Mouse (Mus musculus): Measurements from ENCODE around the gene 0610009B22Rik. TPM values are rescaled to one million over a fixed set of nuclear protein-coding genes. Genes with fewer than 3 reads are reported as not detected.

The 0610009B22Rik gene
- total RNA-seq, 2 experiments from 2014 or later = 27.5 to 30.1 TPM

DNA sequence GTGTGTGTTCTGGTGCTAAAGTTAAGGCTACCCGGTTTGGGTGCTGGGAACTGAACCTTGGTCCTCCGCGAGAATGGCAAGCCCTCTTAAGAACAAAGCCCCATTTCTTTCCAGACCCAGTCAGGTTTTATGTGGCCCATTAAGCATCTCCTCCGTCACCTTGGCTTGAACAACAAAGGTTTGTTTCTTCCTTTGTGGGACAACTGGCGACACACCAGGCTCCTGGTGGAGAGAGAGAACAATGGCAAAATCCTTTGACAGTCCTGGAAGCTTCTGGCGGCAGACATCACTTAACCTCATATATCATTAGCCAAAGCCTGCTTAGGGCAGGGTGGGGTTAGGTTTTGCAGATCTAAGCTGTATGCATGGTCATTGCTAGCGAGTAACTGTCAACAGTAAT is 26.0 kb downstream of the 0610009B22Rik start:
- intact Hi-C loops (cut with DNase I) = no loop called here
- DNase-seq = no peak

DNA sequence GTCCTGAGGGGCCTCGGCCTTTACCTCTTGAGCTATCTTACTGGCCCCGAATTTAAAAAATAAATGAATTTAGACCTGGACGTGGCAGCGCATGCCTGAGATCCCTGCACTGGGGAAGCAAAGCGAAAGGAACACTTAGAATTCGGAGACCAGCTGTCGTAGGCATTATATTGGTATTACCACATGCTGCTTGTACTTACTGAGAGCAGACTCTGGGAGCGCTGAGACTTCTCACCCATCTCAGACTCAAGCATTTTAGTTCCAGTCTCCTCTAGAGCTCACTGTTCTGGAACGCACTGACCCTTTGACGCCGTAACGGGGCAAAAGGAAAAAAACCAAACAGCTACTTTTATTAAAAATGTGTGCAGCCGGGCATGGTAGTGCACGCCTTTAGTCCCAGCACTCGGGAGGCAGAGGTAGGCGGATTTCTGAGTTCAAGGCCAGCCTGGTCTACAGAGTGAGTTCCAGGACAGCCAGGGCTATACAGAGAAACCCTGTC is 26.8 kb downstream of the 0610009B22Rik start:
- intact Hi-C loops (cut with DNase I) = no loop called here
- no peak for DNase-seq

DNA sequence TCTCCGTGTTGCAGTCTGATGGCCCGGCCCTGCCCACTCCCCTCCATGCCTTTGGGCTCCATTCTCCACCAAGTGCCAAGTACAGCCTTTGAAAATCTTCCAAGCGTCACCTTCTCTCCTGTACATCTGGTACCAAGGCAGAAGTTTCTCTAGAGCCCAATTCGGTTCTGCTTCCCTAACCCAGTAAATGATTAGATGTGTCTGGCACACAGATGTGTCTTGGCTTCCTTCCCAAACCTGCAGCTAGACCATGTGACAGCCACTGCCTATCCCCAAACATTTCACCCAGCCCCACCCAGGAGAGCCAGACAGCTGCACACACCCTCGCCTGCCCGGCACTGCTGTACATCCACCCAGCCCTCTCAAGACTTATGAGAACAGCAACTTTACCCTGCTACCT is 30.0 kb downstream of the 0610009B22Rik start:
- DNase-seq = peak in 1 of 2 experiments; percentile 37

DNA sequence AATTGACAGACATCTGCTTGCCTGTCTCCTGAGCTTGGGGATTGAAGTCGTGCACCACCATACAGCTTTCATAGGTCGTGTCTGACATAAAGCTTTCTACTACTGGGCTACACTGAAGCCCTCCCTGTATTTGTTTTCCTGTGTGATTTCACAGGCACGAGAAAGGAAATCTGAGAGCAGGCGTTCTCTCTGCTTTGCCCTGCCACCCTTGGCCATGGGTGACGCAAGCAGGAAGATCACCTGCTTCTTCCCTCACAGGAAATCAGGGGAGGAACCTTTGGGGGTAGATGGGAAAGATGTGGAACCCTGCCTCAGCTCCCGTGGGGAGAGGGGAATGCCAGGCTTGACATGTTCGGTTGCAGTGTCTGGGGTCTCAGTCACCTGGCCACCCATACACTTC is 30.4 kb downstream of the 0610009B22Rik start:
- intact Hi-C loops (cut with DNase I) = no loop called here
- DNase-seq = no peak

More for the DNA sequence above, 30.0 kb downstream of the 0610009B22Rik start:
- intact Hi-C loops (cut with DNase I) = no loop called here

DNA sequence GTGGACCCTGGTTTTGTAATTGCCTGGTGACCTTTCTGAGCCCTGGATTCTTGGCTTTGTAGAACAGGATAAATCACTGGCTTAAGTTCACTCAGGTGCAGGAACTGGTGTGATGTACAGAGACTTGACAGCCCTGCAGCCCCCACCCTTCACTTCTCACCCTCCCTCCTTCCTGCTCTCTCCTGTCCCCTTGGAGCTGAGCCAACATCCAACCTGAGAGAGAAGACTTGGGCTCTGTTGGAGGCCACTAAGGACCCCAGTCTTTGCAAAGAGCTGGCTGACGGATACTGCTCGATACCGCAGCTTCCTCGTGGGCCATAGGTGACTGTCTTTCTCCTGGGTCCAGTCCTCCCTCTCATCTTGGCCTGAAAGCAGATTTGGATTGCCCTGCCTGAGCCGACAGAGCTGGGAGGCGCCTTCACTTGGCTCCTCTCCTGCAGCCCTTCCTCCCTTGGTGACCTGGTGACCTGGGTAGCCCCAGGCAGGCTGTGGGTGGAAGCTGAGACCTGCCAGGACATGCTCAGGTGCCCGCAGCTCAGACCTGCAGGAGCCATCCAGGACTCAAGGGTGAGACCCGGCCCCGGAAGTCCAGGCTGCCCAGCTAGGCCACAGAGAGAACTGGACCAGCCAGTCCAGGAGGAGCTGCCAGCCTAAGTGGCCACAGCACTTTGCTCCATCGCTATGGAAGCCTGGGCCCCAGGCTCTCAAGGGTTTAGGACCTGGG is 31.7 kb downstream of the 0610009B22Rik start:
- intact Hi-C loops (cut with DNase I) = no loop called here
- no peak for DNase-seq

DNA sequence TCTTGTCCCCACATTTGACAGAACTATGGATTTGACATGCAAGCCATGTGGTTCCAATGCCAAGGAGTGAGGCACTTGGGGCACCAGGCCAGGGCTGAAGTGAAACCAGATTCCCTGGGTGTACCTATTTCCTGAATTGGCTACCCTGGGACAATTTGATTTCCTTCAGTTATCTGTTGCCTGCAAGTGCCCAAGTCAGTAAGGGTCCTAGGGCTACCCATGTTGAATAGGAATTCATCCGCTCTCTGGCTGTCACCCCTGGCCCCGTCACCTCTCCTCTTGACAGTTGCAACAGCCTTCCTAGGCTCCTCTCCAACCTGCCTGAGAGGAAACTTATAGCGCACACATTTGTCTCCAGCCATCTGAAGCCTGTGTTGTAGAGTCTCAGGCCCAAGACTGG is 33.8 kb downstream of the 0610009B22Rik start:
- intact Hi-C loops (cut with DNase I) = no loop called here
- DNase-seq = no peak

DNA sequence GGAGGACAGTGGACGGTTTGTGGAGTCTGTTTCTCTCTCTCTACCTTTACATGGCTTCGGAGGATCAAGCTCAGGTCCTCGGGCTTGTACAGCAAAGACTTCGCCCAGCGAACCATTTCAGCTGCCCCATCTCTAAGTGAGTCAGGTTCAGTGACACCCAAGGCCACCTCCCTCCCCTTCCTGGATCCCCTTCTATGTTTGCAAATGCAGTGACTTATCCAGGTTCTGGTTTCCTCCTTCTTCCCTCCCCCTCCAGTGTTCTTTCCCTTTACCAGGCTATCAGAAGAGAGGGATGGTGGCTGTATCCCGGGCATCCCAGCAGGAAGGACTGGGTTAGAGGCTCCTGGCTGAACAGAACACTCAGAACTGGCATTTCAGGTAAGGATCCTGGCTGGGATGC is 34.9 kb downstream of the 0610009B22Rik start:
- intact Hi-C loops (cut with DNase I) = no loop called here
- no peak for DNase-seq

DNA sequence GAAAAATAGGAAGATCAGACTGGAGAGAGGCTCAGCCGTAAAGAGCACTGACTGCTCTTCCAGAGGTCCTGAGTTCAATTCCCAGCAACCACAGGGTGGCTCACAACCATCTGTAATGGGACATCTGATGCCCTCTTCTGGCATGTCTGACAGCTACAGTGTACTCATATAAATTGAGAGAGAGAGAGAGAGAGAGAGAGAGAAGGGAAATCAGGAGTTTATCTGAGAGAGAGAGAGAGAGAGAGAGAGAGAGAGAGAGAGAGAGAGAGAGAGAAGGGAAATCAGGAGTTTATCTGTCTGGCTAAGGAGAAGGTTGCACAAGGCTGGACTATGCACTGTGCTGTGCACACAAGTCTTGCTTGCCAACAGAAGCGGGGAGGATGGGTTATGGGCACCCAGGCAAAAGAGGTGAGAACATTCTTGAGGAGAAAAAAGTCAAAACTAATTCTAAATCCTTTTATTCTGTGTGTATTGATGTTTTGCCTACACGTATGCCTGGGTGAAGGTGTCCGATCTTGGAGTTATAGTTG is 35.7 kb downstream of the 0610009B22Rik start:
- intact Hi-C loops (cut with DNase I) = no loop called here
- no peak for DNase-seq

DNA sequence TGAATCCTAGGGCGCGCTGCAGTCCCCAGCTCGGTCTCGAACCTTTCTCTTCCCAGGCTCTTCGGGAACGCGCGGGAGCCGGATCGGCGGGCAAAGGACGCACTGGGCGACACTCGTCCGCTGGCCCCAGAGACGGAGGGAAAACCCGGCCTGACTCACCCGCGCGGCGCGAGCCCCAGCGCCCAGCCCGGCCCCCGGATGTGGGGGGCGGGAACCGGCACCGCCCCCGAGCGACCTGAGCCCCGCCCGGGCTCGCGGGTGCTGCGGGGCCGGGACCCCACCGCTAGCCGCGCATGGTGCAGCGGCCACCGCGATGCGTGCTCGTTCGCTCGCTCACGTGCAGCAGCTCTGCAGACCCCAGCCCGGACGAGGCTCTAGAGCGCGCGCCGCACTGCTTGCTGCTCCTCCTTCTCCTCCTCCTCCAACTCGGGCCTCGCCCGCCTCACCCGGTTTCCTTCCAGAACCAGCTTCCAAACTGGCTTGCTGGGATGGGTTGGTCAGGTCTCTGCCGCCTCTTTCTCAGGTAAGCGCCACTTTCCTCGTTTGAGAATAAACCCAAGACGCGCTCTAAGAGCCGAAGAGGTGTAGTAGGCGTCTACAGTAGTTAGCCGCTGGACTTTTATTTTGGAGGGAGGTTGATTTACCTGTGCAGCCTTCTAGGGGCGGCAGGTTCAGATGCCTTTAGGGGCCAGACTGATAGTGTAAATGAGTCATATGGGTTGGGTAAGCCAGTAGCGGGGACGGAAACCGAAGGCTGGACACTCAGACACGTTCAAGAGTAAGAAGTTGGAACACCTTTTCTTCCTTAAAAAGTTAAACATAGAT is 37.8 kb downstream of the 0610009B22Rik start, which contains the start of the genes N4bp3 and D930048N14Rik:
Gene N4bp3 (minus strand): TSS at position 152 of the 825 bp plus-strand sequence.
Gene D930048N14Rik (plus strand): TSS at position 264 of the 825 bp plus-strand sequence.
- intact Hi-C loops (cut with DNase I) = loop anchor here (2.0 kb wide), 1 partner anchor 32 kb away; the partner anchor contains the start of gene Nhp2
- DNase-seq = peak; percentile 82

DNA sequence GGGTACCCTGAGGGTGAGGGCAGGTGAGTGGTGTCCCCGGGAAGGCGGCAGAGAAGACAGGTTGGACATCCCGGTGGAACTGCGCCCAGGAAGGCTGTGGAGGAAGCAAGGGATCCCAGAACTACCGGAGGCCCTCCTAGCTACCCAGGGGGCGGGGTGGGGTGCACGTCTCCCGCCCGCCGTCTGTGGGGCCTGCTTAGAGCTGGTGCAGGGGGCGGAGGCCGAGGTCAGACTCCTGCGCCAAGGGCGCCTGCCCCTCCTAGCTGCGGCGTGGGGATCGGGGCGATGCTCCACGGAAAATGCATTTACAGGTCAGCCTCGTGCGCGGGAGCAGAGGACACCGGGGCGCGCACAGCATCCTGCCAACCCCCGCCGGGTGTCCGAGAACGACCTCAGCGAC is 38.4 kb downstream of the 0610009B22Rik start:
- intact Hi-C loops (cut with DNase I) = loop anchor here (2.0 kb wide), 1 partner anchor 31 kb away; the partner anchor contains the start of gene Nhp2
- DNase-seq = no peak

DNA sequence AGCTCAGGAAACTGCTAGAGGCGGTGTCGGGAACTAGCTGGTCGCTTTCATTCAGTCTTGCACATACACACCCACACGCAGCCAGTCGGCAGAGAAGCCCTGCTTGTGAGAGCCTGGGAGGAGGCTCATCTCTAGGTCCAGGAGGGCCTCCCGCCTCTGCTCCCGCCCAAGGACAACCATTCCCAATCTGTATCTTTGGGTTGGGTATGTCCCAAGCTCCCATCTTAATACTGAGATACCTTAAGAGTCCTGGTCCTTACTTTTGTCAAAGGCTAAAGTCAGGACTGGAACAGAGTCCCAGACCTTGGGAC is 38.8 kb downstream of the 0610009B22Rik start:
- intact Hi-C loops (cut with DNase I) = loop anchor here (2.0 kb wide), 1 partner anchor 31 kb away; the partner anchor contains the start of gene Nhp2
- DNase-seq = no peak

DNA sequence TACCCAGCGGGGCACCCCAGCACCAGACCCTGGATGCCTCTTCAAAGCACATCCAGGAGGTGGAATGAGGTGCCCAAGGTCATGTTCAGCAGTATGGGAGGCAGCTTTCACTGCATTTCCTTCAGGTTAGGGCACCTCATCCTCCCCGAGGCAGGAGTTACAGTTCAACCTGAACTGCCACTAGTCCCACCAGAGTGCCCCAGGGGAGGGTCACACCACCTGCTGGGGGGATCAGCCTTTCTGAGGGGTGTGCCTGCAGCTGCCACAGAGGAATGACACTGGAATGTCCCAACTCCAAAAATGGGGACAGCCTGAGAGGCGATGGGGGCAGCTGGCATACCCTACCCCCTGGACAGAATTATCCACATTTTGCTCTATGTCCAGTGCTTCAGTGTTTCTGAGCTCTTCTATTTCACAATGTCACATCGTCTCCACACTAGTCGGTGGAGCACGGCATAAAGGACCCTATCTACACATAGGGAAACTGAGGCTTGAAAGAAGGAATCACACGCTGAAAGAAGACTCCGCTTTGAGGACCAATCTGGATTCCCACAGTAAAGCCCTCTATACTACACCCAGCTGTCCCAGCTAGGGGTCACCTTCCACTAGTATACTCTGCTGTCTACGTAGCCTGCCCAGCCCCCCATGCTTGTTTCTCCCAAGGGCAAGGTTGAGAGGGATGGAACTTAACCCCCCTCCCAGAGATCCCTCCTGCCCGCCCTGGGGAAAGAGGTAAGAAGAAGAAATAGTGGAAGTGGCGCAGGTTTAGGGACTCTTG is 39.4 kb downstream of the 0610009B22Rik start:
- intact Hi-C loops (cut with DNase I) = no loop called here
- no peak for DNase-seq

DNA sequence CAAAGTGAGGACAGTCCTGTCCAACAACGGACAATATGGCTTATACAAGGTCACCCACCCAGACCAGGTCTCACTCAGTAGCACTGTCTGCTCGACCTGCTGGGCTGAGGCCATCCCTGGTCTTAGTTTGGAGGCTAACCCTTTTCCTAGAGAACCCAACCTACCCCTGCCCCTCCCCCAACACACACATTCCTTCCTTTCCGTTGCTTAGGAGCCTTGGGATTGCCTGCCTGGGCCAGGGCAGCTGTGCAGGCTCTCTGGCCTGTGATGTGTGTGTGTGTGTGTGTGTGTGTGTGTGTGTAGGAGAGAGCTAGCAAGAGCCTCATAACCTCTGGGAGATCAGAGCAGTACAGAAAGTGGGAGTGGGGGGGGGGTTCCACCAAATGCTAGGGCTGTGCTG is 40.1 kb downstream of the 0610009B22Rik start:
- intact Hi-C loops (cut with DNase I) = no loop called here
- DNase-seq = peak in 1 of 2 experiments; percentile 63

DNA sequence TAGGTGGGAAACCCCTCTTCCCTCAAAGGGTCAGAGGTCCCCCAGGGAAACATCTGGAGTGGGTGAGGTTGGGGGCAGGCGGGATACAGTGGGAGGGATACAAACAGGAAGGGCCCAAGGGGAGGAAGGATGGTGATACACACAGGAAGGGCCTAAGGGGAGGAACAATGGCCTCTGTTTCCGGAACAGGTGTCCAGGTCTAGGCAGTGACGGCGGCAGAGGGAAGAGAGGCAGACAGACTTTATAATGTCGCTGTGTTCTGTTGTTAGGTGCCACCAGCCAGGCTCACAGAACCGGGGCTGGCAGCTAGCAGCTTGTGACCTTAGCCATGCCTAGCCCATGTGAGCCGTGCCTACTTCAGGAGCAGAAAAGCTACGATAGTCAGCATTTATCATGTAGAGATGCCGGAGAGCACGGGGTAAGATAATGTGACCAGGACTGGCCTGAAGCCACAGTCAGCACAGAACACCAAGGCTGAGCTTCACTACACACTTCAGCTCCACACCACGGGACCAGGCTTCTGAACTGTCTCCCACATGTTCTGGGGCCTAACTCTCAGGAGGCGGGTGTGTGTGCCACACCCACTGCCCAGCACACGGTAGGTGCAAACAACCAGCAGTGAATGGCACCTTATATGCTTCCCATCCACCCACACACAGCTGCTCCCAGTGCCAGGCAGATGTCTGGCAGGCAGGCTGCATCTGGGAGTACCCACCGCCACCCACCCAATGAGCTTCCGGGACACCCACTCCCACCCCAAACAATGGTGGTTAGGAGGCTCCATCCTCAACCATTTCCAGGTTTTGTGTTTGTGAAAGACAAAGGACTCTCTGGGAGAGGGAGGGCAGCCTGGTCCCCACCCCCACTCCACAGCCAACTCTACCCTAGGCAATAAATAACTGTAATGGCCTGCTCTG is 41.7 kb downstream of the 0610009B22Rik start:
- intact Hi-C loops (cut with DNase I) = no loop called here
- peak; percentile 69 to 71 for DNase-seq

DNA sequence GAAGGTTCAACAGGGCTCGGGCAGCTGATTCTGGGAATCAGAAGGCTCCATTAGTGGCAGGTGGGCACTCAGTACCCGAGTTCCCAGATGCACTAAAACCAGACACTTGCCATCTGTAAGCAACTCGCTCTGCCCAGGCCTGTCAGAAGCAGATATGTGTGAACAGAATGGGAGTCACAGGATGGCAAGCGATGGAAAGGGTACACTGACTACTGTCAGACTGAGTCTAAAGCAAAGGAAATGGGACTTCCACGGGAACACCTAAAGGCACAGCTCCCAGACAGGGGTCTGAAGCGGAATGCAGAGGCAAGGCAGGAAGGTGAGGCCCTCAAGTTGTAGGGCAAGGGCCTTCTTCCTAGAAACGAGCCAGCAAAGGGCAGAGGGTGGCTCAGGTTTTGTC is 42.4 kb downstream of the 0610009B22Rik start:
- no peak for DNase-seq
- intact Hi-C loops (cut with DNase I) = no loop called here

DNA sequence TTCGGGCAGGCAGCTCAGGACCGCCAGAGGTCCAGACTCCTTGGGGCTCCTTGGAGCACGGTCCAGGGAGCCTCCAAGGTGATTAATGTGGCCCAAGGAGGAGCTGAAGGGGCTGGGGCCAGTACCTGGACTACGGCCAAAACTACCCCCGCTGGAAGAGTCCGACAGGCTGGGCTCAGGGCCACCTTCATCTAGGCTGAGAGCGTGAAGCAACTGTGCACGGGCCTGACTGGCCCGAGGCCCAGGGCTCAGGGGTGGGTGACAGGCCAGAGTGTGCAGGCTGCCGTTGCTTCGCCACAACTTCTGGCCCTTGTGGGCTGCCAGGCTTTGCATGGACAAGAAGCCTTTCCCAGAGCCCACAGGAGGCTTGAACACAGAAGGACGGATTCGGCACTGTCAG is 43.4 kb downstream of the 0610009B22Rik start:
- intact Hi-C loops (cut with DNase I) = no loop called here
- no peak for DNase-seq

DNA sequence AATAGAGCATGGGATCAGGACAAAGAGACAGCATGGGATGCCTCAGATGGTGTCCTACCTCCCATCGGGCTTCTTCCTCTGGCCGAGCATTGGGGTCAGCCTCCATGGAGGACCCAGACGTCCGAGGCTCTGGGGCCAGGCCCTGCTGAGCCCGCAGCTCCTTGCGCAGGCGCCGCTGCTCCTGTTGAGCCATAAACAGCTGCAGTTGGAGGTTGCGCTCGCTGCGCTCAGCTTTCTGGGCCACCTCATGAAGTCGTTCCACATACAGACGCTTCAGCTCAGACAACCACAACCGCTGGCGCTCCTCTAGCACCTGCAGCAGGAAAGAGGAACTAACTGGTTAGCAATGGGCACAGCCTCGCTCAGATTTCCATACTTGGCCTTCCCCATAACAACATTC is 44.5 kb downstream of the 0610009B22Rik start:
- intact Hi-C loops (cut with DNase I) = no loop called here
- no peak for DNase-seq

DNA sequence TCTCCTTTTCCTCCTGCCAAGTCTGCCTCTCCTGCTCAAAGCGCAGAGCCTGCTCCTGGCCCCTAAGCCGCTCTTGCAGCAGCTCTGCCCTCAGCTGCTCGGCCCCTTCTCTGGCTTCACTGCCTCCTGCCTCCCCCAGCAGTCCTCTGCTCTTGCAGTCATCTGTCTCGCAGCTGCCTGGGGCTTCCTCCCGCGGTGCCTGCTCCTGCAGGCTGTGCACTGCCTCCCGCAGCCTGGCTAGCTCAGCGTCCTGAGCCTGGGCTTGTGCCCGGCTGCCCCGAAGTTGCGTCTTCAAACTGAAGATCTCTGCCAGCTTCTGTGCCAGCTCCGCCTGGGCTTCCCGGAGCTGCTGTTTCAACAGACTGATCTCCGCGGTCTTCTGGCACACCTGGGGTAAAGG is 44.9 kb downstream of the 0610009B22Rik start:
- DNase-seq = no peak
- intact Hi-C loops (cut with DNase I) = no loop called here

DNA sequence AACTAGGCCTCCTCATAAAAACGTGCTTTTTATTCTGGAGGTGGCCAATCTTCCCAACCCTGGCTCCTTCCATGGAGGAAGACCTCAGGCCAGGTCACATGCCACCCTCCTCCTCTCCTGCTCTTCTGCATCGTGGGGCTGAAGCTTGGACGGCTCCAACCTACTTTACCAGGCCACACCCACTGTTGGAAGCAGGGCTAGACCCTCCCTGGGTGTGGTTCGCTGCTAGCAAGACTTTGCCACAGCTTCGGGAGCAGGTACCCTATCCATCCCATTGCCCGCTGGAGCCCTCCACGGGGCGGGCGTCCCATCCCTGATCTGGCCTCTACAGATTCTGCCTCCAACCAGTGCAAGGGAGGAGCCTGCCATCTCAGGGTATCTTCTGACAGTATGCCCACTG is 45.5 kb downstream of the 0610009B22Rik start:
- no peak for DNase-seq
- intact Hi-C loops (cut with DNase I) = no loop called here

DNA sequence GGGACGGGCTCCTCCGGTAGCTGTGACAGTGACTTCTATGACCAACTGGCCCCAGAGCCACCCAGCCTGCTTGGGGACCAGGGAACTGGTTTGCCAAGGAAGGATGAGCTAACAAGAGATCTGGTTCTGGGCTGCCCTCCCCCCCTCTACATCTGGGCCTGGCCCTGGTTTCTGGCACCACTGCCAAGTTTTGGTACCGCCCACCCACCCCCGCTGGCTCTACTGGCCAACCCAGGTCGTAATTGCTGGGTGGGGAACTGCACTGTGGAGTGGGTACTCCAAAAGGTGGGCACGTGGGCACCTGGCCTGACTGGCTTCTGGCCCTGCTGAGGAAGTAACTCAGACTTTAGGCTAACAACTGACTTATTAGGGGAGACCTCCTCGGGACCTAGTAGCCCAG is 47.9 kb downstream of the 0610009B22Rik start:
- intact Hi-C loops (cut with DNase I) = no loop called here
- no peak for DNase-seq

Data from heart, postnatal 10 days (tissue).